Mouse (Mus musculus) brain, embryonic 14.5 days (tissue): Measurements from ENCODE around the gene Fau. TPM values are rescaled to one million over a fixed set of nuclear protein-coding genes. Genes with fewer than 3 reads are reported as not detected.
A peak's percentile ranks its signal among the peaks of the same experiment; 100 is the strongest.

ENCODE experiments used
- DNase-seq: peaks from one replicate; pipeline ENCODE4 v3.0.0-alpha.2; 2011; ENCODE audit warnings: low read depth
- CTCF ChIP-seq: fragments of 200-500 bp; IDR thresholded peaks from 2 replicates; pipeline ENCODE4 v1.5.1; 2012; ENCODE audit warnings: inconsistent platforms, mild to moderate bottlenecking, moderate library complexity, borderline replicate concordance; ENCODE audit not compliant: insufficient read depth, insufficient read length; ENCODE audit errors: extremely low read depth
- POLR2A ChIP-seq: fragments of 200-500 bp; IDR thresholded peaks from 2 replicates; pipeline ENCODE4 v1.6.1; 2012; ENCODE audit warnings: mild to moderate bottlenecking, inconsistent platforms, borderline replicate concordance; ENCODE audit not compliant: poor library complexity, insufficient read depth, insufficient read length, severe bottlenecking; ENCODE audit errors: extremely low read depth
- polyA plus RNA-seq: library from polyadenylated mRNA; depleted of rRNA; stranded (reverse); fragments of >200 nt; gene quantifications from 2 replicates; pipeline ENCODE4 v1.2.3, GENCODE M21; 2012

Gene Fau
- polyA plus RNA-seq, 1 experiment = 1,255 TPM

DNA sequence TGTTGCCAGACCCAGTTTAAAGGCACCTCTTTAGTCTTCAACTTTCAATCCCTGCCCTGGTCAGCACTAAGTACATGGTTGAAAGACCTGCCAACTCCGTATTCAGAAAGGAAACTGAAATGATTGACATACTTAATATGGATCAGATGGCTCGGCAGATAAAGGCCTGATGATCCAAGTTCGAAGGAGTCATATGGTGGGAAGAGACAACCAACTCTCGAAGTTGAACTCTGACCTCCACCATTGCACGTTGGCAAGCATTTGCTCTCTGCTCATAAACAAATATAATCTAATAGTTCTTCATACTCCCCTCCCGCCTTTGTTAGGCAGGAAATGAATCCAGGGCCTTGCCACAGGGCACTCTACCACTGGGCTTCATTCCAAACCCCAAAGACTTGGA is 28.7 kb upstream of the Fau start:
- TF ChIP-seq POLR2A = no peak
- no peak for TF ChIP-seq CTCF
- no peak for DNase-seq

DNA sequence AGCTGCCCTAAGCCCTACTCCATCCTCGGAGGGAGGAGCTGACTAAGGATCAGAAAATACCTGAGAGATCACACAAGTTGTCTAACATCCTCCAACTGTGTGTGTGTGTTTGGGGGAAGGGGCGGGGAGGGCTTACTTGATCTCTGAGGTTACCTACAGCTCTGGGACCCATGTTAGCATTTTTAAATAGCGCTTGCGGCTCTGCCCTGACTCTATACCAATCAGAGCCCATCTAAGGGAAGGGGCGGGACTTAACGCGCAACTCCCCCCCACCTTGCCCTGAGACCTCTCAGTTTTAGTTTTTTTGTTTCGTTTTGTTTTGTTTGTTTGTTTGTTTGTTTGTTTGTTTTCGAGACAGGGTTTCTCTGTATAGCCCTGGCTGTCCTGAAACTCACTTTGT is 28.2 kb upstream of the Fau start:
- TF ChIP-seq POLR2A (no peak), CTCF (no peak)
- DNase-seq = no peak

DNA sequence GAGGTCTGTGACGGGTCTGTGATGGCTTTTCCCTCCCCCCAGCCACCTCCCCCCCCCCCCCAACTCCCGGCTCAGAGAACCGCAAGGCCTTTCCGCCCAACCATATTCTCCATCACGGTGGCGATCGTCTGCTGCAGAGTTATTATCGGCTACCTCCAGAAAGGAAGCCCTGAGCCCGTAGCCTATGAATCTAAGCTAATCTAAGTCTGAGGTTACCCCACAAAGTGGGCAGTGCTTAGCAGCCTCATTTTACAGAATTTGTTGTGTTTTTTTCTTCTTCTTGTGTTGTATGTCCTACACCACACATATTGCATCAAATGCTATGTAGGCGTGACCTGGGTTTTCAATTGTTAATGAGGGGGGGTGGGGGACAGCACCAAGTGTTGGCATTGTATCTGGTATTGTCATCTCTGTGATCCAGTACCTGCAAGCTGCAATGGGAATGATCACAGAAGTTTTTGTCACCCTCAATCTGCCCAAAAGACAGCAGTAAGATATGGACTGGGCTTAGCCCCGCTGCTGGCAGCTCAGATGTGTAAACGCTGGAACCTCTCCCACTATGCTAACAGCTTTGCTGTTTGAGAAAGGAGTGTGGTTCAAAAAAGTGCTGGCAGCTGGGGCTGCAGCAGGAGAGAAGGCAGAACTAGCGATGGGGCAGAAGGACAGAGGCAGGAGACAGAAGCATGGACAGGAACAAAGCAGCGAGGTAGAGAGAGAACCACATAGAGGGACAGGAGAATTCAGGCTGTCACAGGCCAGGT is 26.9 kb upstream of the Fau start:
- DNase-seq = no peak
- TF ChIP-seq POLR2A (no peak), CTCF (no peak)

DNA sequence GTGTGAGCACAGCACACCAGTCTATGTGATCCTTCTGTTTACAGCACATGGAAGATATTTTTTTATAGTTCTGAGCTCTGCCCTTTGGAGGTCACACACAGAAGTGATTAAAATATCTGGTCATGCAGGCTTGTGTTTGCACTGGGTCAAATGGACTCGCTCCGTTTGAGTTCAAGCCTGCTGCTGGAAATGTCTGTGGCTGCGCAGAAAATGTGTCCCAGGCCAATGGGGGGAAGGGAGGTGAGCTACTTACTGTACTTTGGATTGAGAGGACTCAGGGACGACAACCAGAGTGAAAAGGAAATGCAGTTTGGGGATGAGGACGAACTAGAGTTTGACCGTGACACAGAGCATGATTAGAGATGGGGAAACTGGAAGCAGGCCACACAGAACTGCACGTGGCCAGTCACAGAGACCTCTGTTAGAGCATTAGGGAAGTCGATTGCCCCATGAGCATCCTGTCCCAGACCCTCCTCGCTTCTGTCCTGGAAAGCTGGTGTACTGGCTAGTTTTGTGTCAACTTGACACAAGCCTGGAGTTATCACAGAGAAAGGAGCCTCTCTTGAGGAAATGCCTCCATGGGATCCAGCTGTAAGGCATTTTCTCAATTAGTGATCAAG is 21.6 kb upstream of the Fau start:
- DNase-seq = no peak
- no peak for TF ChIP-seq POLR2A

DNA sequence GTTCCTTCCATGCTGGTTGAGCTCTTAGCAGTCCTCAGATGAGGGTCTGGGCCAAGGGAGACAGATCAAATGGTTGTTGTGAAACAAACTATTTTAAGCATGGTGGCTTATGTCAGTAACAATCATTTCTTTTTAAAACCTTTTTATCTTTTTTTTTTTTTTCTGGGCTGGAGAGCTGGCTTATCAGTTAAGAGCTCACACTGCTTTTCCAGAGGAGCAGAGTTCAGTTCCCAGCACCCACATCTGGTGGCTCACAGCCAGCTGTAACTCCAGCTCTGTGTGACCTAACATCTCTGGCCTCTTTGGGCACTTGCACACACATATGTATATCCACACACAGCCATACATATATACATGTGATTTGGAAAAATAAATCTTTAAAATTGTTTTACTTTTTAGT is 19.9 kb upstream of the Fau start:
- TF ChIP-seq POLR2A = no peak
- TF ChIP-seq CTCF = no peak
- no peak for DNase-seq

- DNase-seq = no peak
Measured at GRCm38 (mm10) chr19:6038326-6038725, 19.3 kb upstream of the Fau start.

DNA sequence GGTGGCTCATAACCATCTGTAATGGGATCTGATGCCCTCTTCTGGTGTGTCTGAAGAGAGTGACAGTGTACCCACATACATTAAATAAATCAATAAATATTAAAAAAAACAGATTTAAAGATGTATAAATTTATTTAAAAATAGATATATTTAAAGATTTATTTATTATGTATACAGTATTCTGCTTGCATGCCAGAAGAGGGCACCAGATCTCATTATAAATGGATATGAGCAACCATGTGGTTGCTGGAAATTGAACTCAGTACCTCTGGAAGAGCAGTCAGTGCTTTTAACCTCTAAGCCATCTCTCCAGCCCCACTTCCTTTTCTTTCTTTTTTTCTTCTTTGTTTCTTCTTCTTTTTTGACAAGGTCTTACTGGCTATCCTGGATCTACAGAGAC is 17.6 kb upstream of the Fau start:
- DNase-seq = no peak
- TF ChIP-seq POLR2A = no peak
- TF ChIP-seq CTCF = no peak

More at GRCm38 (mm10) chr19:6038326-6038725, 19.3 kb upstream of the Fau start:
- TF ChIP-seq POLR2A = no peak
- no peak for TF ChIP-seq CTCF

GRCm38 (mm10) chr19:6042293-6042692 is 15.4 kb upstream of the Fau start:
- TF ChIP-seq POLR2A (no peak), CTCF (no peak)
- DNase-seq = no peak

DNA sequence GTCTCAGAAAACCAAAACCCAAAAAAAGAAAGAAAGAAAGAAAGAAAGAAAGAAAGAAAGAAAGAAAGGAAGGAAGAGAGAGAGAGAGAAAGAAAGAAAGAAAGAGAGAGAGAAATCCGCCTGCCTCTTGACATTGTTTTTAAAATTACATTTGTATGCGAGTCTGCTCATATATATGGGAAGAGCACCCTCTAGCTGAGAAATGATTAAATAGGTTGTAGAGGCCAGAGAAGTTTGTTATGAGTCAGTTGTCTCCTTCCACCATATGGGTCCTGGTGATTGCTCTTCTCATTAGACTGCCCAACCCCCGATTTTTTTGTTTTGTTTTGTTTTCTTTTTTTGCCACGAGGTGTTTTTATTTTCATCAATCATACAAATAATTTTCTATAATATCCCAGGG is 13.5 kb upstream of the Fau start:
- TF ChIP-seq CTCF = peak; percentile 9; the same call in 1 of the 2 replicates
- peak; percentile 66 for DNase-seq

GRCm38 (mm10) chr19:6045366-6046293 is 12.0 kb upstream of the Fau start:
- no peak for DNase-seq
- TF ChIP-seq POLR2A = no peak
- no peak for TF ChIP-seq CTCF

- peak; percentile 77; the same call in 1 of the 2 replicates for TF ChIP-seq POLR2A
- no peak for TF ChIP-seq CTCF
- peak; percentile 98 for DNase-seq
Measured at GRCm38 (mm10) chr19:6046294-6047153, 11.1 kb upstream of the Fau start, which contains the start of gene Syvn1. Syvn1 (plus strand) TSS chr19:6046576.
